Mouse (Mus musculus): Measurements from ENCODE around the gene Hgd.

DNA sequence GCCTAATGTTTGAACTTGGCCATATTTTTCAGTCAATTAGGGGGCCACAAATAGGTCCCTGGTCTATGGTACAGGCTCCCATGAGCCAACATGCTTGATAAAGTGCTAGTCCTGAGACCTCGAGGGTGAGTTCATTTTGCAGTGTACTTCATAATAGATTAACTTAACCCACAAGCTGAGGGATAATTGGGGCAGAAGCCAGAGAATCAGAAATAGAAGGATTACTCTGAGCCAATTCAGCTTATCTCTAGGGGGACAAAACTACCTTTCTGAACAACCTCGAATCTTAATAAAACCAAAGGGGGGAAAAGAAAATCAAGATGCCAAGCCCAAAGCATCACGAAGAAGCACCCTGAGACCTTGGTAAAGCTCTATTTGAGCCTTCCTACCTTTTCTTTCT, 42.5 kb downstream of the Hgd start:
- TF ChIP-seq CTCF (IDR thresholded peaks at IDR 0.05; ENCODE audit: low read depth): no peak
- no peak for TF ChIP-seq EP300 (IDR thresholded peaks at IDR 0.05; ENCODE audit: low read depth)
